Mouse (Mus musculus): Measurements from ENCODE around the gene Nlgn2.

Nlgn2 gene

GRCm38 (mm10) chr11:69828832-69829231 lies 8.8 kb downstream of the Nlgn2 start:
- DNase-seq (ENCODE audit: low read depth, low spot score), result peak; percentile 72

- no peak for DNase-seq (ENCODE audit: low read depth, low spot score)
Measured at GRCm38 (mm10) chr11:69823456-69823855, 14.1 kb downstream of the Nlgn2 start.

GRCm38 (mm10) chr11:69822080-69822479 lies 15.5 kb downstream of the Nlgn2 start, which contains the start of gene Spem1:
Gene Spem1 (minus strand): TSS chr11:69822180.
- DNase-seq (ENCODE audit: low read depth, low spot score), result no peak

- no peak for DNase-seq (ENCODE audit: low read depth, low spot score)
Measured at GRCm38 (mm10) chr11:69818871-69819270, 18.7 kb downstream of the Nlgn2 start.

GRCm38 (mm10) chr11:69818365-69818764 lies 19.2 kb downstream of the Nlgn2 start, which contains the start of gene Spem2:
Gene Spem2 (minus strand): TSS chr11:69818465.
- DNase-seq (ENCODE audit: low read depth, low spot score), result no peak

GRCm38 (mm10) chr11:69816520-69816919 lies 21.1 kb downstream of the Nlgn2 start:
- no peak for DNase-seq (ENCODE audit: low read depth, low spot score)

- no peak for DNase-seq (ENCODE audit: low read depth, low spot score)
Measured at GRCm38 (mm10) chr11:69815155-69815554, 22.4 kb downstream of the Nlgn2 start, which contains the start of gene Gm39566. Gene Gm39566 (minus strand): TSS chr11:69815298.

GRCm38 (mm10) chr11:69810280-69810679 lies 27.3 kb downstream of the Nlgn2 start:
- DNase-seq (ENCODE audit: low read depth, low spot score), result no peak

- DNase-seq (ENCODE audit: low read depth, low spot score), result no peak
Measured at GRCm38 (mm10) chr11:69807641-69808040, 29.9 kb downstream of the Nlgn2 start.

GRCm38 (mm10) chr11:69806378-69806777 lies 31.2 kb downstream of the Nlgn2 start:
- DNase-seq (ENCODE audit: low read depth, low spot score), result peak; percentile 45

GRCm38 (mm10) chr11:69804972-69805909 lies 32.3 kb downstream of the Nlgn2 start, which contains the start of gene Tmem102:
Gene Tmem102 (minus strand): TSS chr11:69805624.
- peak; percentile 88 for DNase-seq (ENCODE audit: low read depth, low spot score)

GRCm38 (mm10) chr11:69804652-69804940 lies 33.0 kb downstream of the Nlgn2 start:
- DNase-seq (ENCODE audit: low read depth, low spot score), result peak; percentile 31

GRCm38 (mm10) chr11:69803786-69804651 lies 33.6 kb downstream of the Nlgn2 start:
- DNase-seq (ENCODE audit: low read depth, low spot score), result peak; percentile 63

GRCm38 (mm10) chr11:69803328-69803727 lies 34.3 kb downstream of the Nlgn2 start:
- no peak for DNase-seq (ENCODE audit: low read depth, low spot score)

- peak; percentile 87 for DNase-seq (ENCODE audit: low read depth, low spot score)
Measured at GRCm38 (mm10) chr11:69802648-69803105, 34.9 kb downstream of the Nlgn2 start.

- no peak for DNase-seq (ENCODE audit: low read depth, low spot score)
Measured at GRCm38 (mm10) chr11:69801379-69801977, 36.1 kb downstream of the Nlgn2 start, which contains the start of gene Fgf11. Gene Fgf11 (minus strand): TSS chr11:69801857.

- peak; percentile 89 for DNase-seq (ENCODE audit: low read depth, low spot score)
Measured at GRCm38 (mm10) chr11:69800392-69801197, 37.0 kb downstream of the Nlgn2 start.

- DNase-seq (ENCODE audit: low read depth, low spot score), result no peak
Measured at GRCm38 (mm10) chr11:69800138-69800391, 37.5 kb downstream of the Nlgn2 start.

- DNase-seq (ENCODE audit: low read depth, low spot score), result peak; percentile 68
Measured at GRCm38 (mm10) chr11:69799394-69800137, 38.0 kb downstream of the Nlgn2 start.

- no peak for DNase-seq (ENCODE audit: low read depth, low spot score)
Measured at GRCm38 (mm10) chr11:69797924-69798323, 39.7 kb downstream of the Nlgn2 start.
